Mouse (Mus musculus): ENCODE measurements at regions not wholly inside any gene's neighbourhood (a gene's known extent, or its start where the extent isn't known, plus 50 kb on each side); places are given as distances from the start of the nearest gene placed in this dataset.

- DNase-seq = peak; percentile 80
These were observed 74.6 kb upstream of the Fermt1 start for GRCm38 (mm10) chr2:133020173-133020837.

GRCm38 (mm10) chr2:133021244-133021643 lies 75.5 kb upstream of the Fermt1 start:
- no peak for DNase-seq

- DNase-seq = no peak
These were observed 81.3 kb upstream of the Fermt1 start for GRCm38 (mm10) chr2:133027038-133027437.

GRCm38 (mm10) chr2:133035421-133035820 lies 89.7 kb upstream of the Fermt1 start:
- DNase-seq = no peak

- no peak for DNase-seq
These were observed 95.0 kb upstream of the Fermt1 start for GRCm38 (mm10) chr2:133040708-133041107.

GRCm38 (mm10) chr2:133077698-133078356 lies 132.1 kb upstream of the Fermt1 start:
- no peak for DNase-seq

- DNase-seq = no peak
These were observed 145.3 kb upstream of the Fermt1 start for GRCm38 (mm10) chr2:133090976-133091375.

GRCm38 (mm10) chr2:133113642-133114041 lies 167.9 kb upstream of the Fermt1 start:
- DNase-seq = peak; percentile 80

- DNase-seq = peak; percentile 66
These were observed 172.9 kb upstream of the Fermt1 start for GRCm38 (mm10) chr2:133118651-133119050.

GRCm38 (mm10) chr2:133125212-133125801 lies 179.6 kb upstream of the Fermt1 start:
- DNase-seq = no peak

GRCm38 (mm10) chr2:133134878-133135277 lies 189.2 kb upstream of the Fermt1 start:
- DNase-seq = no peak

GRCm38 (mm10) chr2:133138877-133139276 lies 193.2 kb upstream of the Fermt1 start:
- no peak for DNase-seq

GRCm38 (mm10) chr2:133141341-133142035 lies 195.8 kb upstream of the Fermt1 start:
- DNase-seq = no peak

- DNase-seq = no peak
These were observed 206.8 kb upstream of the Fermt1 start for GRCm38 (mm10) chr2:133152461-133152860.

GRCm38 (mm10) chr2:133156537-133156936 lies 210.8 kb upstream of the Fermt1 start:
- DNase-seq = peak; percentile 53

GRCm38 (mm10) chr2:133158206-133158605 lies 212.5 kb upstream of the Fermt1 start:
- no peak for DNase-seq

GRCm38 (mm10) chr2:133159398-133159797 lies 213.7 kb upstream of the Fermt1 start:
- no peak for DNase-seq

- DNase-seq = no peak
These were observed 230.7 kb upstream of the Fermt1 start for GRCm38 (mm10) chr2:133176411-133176810.

GRCm38 (mm10) chr2:133181216-133181615 lies 235.5 kb upstream of the Fermt1 start:
- no peak for DNase-seq

GRCm38 (mm10) chr2:133182920-133183319 lies 237.2 kb upstream of the Fermt1 start:
- DNase-seq = no peak

- DNase-seq = no peak
These were observed 258.7 kb upstream of the Fermt1 start for GRCm38 (mm10) chr2:133204295-133204866.

GRCm38 (mm10) chr2:133208498-133208897 lies 262.8 kb upstream of the Fermt1 start:
- no peak for DNase-seq
